Mouse (Mus musculus) olfactory bulb, adult 2 months (tissue): Measurements from ENCODE around the gene Hdac9.

Experiments used
- CTCF ChIP-seq: fragments of 200-500 bp; IDR thresholded peaks from 2 replicates; pipeline ENCODE4 v1.5.1; 2012; ENCODE audit warnings: low read depth, mild to moderate bottlenecking, low read length, moderate library complexity; ENCODE audit not compliant: insufficient read depth
- POLR2A ChIP-seq: fragments of 200-500 bp; IDR thresholded peaks from 2 replicates; pipeline ENCODE4 v1.6.1; 2012; ENCODE audit warnings: mild to moderate bottlenecking, low read depth, low read length, moderate library complexity; ENCODE audit not compliant: insufficient read depth

DNA sequence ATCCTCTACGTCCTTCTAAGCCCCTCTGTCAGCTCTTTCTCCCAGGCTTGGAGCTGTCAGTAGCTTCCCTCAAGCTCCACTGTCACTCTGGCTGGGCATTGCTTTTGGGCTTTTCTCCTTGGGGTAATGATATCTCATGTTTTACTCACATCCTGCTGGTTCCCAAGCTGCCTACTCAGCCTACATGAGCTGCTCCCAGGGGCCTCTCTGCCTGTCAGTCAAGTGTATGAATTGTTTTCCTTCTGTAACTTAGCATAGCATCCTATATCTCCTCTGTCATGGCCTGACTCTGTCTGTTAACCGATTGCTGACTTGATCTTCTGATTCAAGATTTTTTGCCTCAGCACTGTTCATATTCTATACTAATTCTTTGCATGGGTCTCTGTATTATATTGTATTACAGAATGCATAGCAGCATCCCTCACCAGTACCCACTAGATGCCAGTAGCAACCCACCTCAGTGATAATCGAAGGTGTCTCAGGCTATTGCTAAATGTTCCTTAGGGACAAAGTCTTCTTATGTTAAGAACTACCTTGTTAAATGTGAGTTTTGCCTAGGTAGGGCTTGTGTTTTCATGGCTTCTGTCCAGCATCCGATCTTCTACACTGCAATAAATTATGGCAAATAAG is 582.3 kb downstream of the Hdac9 start:
- no peak for TF ChIP-seq CTCF
- TF ChIP-seq POLR2A = no peak
